Mouse (Mus musculus) olfactory bulb, adult 2 months (tissue): ENCODE measurements at regions not wholly inside any gene's neighbourhood (a gene's known extent, or its start where the extent isn't known, plus 50 kb on each side); places are given as distances from the start of the nearest gene placed in this dataset.

Source experiments
- H3K27ac ChIP-seq: fragments of 200-500 bp; 2 replicates; pipeline ENCODE4 v1.5.1; 2012; ENCODE audit warnings: low read depth, low read length; ENCODE audit not compliant: insufficient read depth
- H3K4me1 ChIP-seq: fragments of 200-500 bp; 2 replicates; pipeline ENCODE4 v1.6.1; 2012; ENCODE audit warnings: low read length; ENCODE audit not compliant: control insufficient read depth, insufficient read depth
- H3K4me3 ChIP-seq: fragments of 200-500 bp; 2 replicates; pipeline ENCODE4 v1.5.1; 2012; ENCODE audit warnings: mild to moderate bottlenecking, low read depth, low read length, moderate library complexity; ENCODE audit not compliant: insufficient read depth
- CTCF ChIP-seq: fragments of 200-500 bp; IDR thresholded peaks from 2 replicates; pipeline ENCODE4 v1.5.1; 2012; ENCODE audit warnings: low read depth, mild to moderate bottlenecking, low read length, moderate library complexity; ENCODE audit not compliant: insufficient read depth
- POLR2A ChIP-seq: fragments of 200-500 bp; IDR thresholded peaks from 2 replicates; pipeline ENCODE4 v1.6.1; 2012; ENCODE audit warnings: mild to moderate bottlenecking, low read depth, low read length, moderate library complexity; ENCODE audit not compliant: insufficient read depth
- WGBS: fragments of 180-500 bp; shearing (Covaris S2); methylation state at CpG from one replicate; pipeline ENCODE4 v1.1.7; 2018; 5-methylcytosine and 5-hydroxymethylcytosine counted together

GRCm38 (mm10) chr2:22165443-22165842 is 61.9 kb upstream of the Myo3a start:
- TF ChIP-seq CTCF (no peak), POLR2A (no peak)
- Histone ChIP-seq H3K4me1 (no peaks in the 10 kb centered on the region), H3K4me3 (no peak overlapping the region), H3K27ac (no peak overlapping the region)
- 97% methylated on average over 5 of the region's 5 CpGs for WGBS

DNA sequence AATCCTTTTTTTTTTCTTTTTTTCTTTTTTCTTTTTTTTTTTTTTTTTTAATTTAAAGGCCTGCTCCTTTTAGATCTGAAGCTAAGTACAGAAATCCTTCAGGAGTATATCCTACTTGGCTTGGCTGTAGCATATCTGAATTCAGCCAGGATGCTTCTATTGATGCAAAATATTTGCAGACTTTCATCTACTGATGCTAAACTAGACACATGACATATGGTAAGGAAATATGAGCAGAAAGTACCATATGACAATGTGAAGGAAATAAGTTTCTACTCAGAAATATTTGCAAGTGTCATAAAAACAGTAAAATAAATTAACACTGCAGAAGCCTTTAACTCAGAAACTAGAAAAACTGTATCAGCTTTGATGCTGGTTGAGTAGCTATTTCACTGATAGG is 61.4 kb upstream of the Myo3a start:
- Histone ChIP-seq H3K4me3 (no peak overlapping the region), H3K27ac (no peak overlapping the region), H3K4me1 (no peaks in the 10 kb centered on the region)
- TF ChIP-seq CTCF (no peak), POLR2A (no peak)
